Mouse (Mus musculus) intestine, embryonic 15.5 days (tissue): ENCODE data around the gene Atp8a2. TPM values are rescaled to one million over a fixed set of nuclear protein-coding genes. Genes with fewer than 3 reads are reported as not detected.

ENCODE experiments used
- ATAC-seq: fragments of 200-750 bp; cut with Nextera tagmentation; 2 replicates; pipeline ENCODE4 v1.8.0; 2017; ENCODE audit warnings: moderate TSS enrichment, moderate library complexity
- H3K27ac ChIP-seq: fragments of 300-500 bp; sonication (generic); 2 replicates; pipeline ENCODE4 v1.5.1; 2015; ENCODE audit warnings: mild to moderate bottlenecking, inconsistent platforms
- H3K27me3 ChIP-seq: fragments of 300-500 bp; sonication (generic); replicated peaks from 2 replicates; pipeline ENCODE4 v1.6.1; 2015; ENCODE audit warnings: inconsistent platforms
- H3K36me3 ChIP-seq: fragments of 300-500 bp; sonication (generic); 2 replicates; pipeline ENCODE4 v1.6.1; 2015; ENCODE audit warnings: inconsistent platforms
- H3K4me1 ChIP-seq: fragments of 300-500 bp; sonication (generic); replicated peaks from 2 replicates; pipeline ENCODE4 v1.6.1; 2015; ENCODE audit warnings: inconsistent platforms
- H3K4me2 ChIP-seq: fragments of 300-500 bp; sonication (generic); replicated peaks from 2 replicates; pipeline ENCODE4 v1.6.1; 2015; ENCODE audit warnings: mild to moderate bottlenecking, inconsistent platforms
- H3K4me3 ChIP-seq: fragments of 300-500 bp; sonication (generic); replicated peaks from 2 replicates; pipeline ENCODE4 v1.5.1; 2015; ENCODE audit warnings: inconsistent platforms
- H3K9ac ChIP-seq: fragments of 300-500 bp; sonication (generic); 2 replicates; pipeline ENCODE4 v1.6.1; 2015; ENCODE audit warnings: inconsistent platforms
- H3K9me3 ChIP-seq: fragments of 300-500 bp; sonication (generic); 2 replicates; pipeline ENCODE4 v1.6.1; 2016; ENCODE audit warnings: inconsistent platforms
- WGBS: fragments of 180-500 bp; shearing (Covaris S2); methylation state at CpG from one replicate; pipeline ENCODE4 v1.1.7; 2015; 5-methylcytosine and 5-hydroxymethylcytosine counted together
- polyA plus RNA-seq: library from polyadenylated mRNA; unstranded; fragments of >200 nt; fragmentation: Nextera tagmentation; extraction: Ambion mirVana; gene quantifications from 2 replicates; pipeline ENCODE4 v1.2.1, GENCODE M21; 2015

The Atp8a2 gene
- polyA plus RNA-seq, 1 experiment from 2014 or later: 7.0 TPM

GRCm38 (mm10) chr14:59971221-59971730, 225.7 kb downstream of the Atp8a2 start:
- no peak overlapping the region for H3K4me3 ChIP-seq
- H3K4me2 ChIP-seq: no peak overlapping the region
- 66% methylated on average over 5 of the region's 5 CpGs for WGBS
- H3K9me3 ChIP-seq: no peaks in the 10 kb centered on the region
- no peaks in the 10 kb centered on the region for H3K27me3 ChIP-seq
- no peaks in the 10 kb centered on the region for H3K36me3 ChIP-seq
- ATAC-seq: no peak
- no peak overlapping the region for H3K9ac ChIP-seq
- H3K4me1 ChIP-seq: 0 out of 2 replicates have a peak, but pooled peaks cover 2% of the 10 kb centered on the region
- no peak overlapping the region for H3K27ac ChIP-seq

- H3K4me1 ChIP-seq: 0 out of 2 replicates have a peak, but pooled peaks cover 2% of the 10 kb centered on the region
- H3K4me3 ChIP-seq: no peak overlapping the region
- no peak overlapping the region for H3K27ac ChIP-seq
- no peaks in the 10 kb centered on the region for H3K9me3 ChIP-seq
- ATAC-seq: no peak
- no peaks in the 10 kb centered on the region for H3K27me3 ChIP-seq
- H3K36me3 ChIP-seq: no peaks in the 10 kb centered on the region
- WGBS: 58% methylated on average over 7 of the region's 7 CpGs
- no peak overlapping the region for H3K9ac ChIP-seq
- no peak overlapping the region for H3K4me2 ChIP-seq
Measured at GRCm38 (mm10) chr14:59969485-59970134, 227.4 kb downstream of the Atp8a2 start.

GRCm38 (mm10) chr14:59967847-59968550, 229.0 kb downstream of the Atp8a2 start:
- Histone ChIP-seq H3K27ac (no peak overlapping the region), H3K27me3 (no peaks in the 10 kb centered on the region), H3K9ac (no peak overlapping the region), H3K4me1 (0 out of 2 replicates have a peak, but pooled peaks cover 2% of the 10 kb centered on the region), H3K4me2 (no peak overlapping the region), H3K36me3 (no peaks in the 10 kb centered on the region), H3K4me3 (no peak overlapping the region), H3K9me3 (no peaks in the 10 kb centered on the region)
- 81% methylated on average over 8 of the region's 8 CpGs for WGBS
- no peak for ATAC-seq

GRCm38 (mm10) chr14:59966981-59967380, 230.0 kb downstream of the Atp8a2 start:
- Histone ChIP-seq H3K4me1 (0 out of 2 replicates have a peak, but pooled peaks cover 2% of the 10 kb centered on the region), H3K9me3 (no peaks in the 10 kb centered on the region), H3K27me3 (no peaks in the 10 kb centered on the region), H3K27ac (no peak overlapping the region), H3K4me3 (no peak overlapping the region), H3K4me2 (no peak overlapping the region), H3K9ac (no peak overlapping the region), H3K36me3 (no peaks in the 10 kb centered on the region)
- 63% methylated on average over 4 of the region's 4 CpGs for WGBS
- ATAC-seq: no peak

GRCm38 (mm10) chr14:59964569-59964968, 232.4 kb downstream of the Atp8a2 start:
- Histone ChIP-seq H3K9ac (no peak overlapping the region), H3K27ac (no peak overlapping the region), H3K4me1 (no peaks in the 10 kb centered on the region), H3K4me2 (no peak overlapping the region), H3K36me3 (no peaks in the 10 kb centered on the region), H3K27me3 (no peaks in the 10 kb centered on the region), H3K9me3 (no peaks in the 10 kb centered on the region), H3K4me3 (no peak overlapping the region)
- no peak for ATAC-seq
- 85% methylated on average over 5 of the region's 5 CpGs for WGBS

GRCm38 (mm10) chr14:59960961-59961360, 236.0 kb downstream of the Atp8a2 start:
- no peak overlapping the region for H3K4me3 ChIP-seq
- WGBS: 65% methylated on average over 9 of the region's 9 CpGs
- H3K4me1 ChIP-seq: no peaks in the 10 kb centered on the region
- H3K9ac ChIP-seq: no peak overlapping the region
- no peak overlapping the region for H3K4me2 ChIP-seq
- no peaks in the 10 kb centered on the region for H3K36me3 ChIP-seq
- ATAC-seq: no peak
- H3K27ac ChIP-seq: no peak overlapping the region
- H3K9me3 ChIP-seq: no peaks in the 10 kb centered on the region
- H3K27me3 ChIP-seq: no peaks in the 10 kb centered on the region

- H3K27me3 ChIP-seq: no peaks in the 10 kb centered on the region
- H3K4me3 ChIP-seq: no peak overlapping the region
- WGBS: 66% methylated on average over 9 of the region's 9 CpGs
- H3K9me3 ChIP-seq: no peaks in the 10 kb centered on the region
- H3K36me3 ChIP-seq: no peaks in the 10 kb centered on the region
- H3K4me2 ChIP-seq: no peak overlapping the region
- ATAC-seq: no peak
- no peaks in the 10 kb centered on the region for H3K4me1 ChIP-seq
- no peak overlapping the region for H3K27ac ChIP-seq
- H3K9ac ChIP-seq: no peak overlapping the region
Measured at GRCm38 (mm10) chr14:59960214-59960890, 236.6 kb downstream of the Atp8a2 start.

GRCm38 (mm10) chr14:59959723-59960122, 237.3 kb downstream of the Atp8a2 start:
- H3K4me3 ChIP-seq: no peak overlapping the region
- 39% methylated on average over 8 of the region's 8 CpGs for WGBS
- H3K27me3 ChIP-seq: no peaks in the 10 kb centered on the region
- no peaks in the 10 kb centered on the region for H3K4me1 ChIP-seq
- no peaks in the 10 kb centered on the region for H3K9me3 ChIP-seq
- no peak overlapping the region for H3K27ac ChIP-seq
- ATAC-seq: no peak
- H3K9ac ChIP-seq: no peak overlapping the region
- H3K36me3 ChIP-seq: no peaks in the 10 kb centered on the region
- H3K4me2 ChIP-seq: no peak overlapping the region

- Histone ChIP-seq H3K27ac (no peak overlapping the region), H3K4me3 (no peak overlapping the region), H3K4me1 (no peaks in the 10 kb centered on the region), H3K36me3 (no peaks in the 10 kb centered on the region), H3K9me3 (no peaks in the 10 kb centered on the region), H3K27me3 (no peaks in the 10 kb centered on the region), H3K9ac (no peak overlapping the region), H3K4me2 (no peak overlapping the region)
- whole genome bisulfite sequencing: 10% methylated on average over 5 of the region's 5 CpGs
- ATAC-seq: no peak
Measured at GRCm38 (mm10) chr14:59949983-59950382, 247.0 kb downstream of the Atp8a2 start.

- H3K9ac ChIP-seq: no peak overlapping the region
- H3K4me1 ChIP-seq: 0 out of 2 replicates have a peak, but pooled peaks cover 6% of the 10 kb centered on the region
- H3K27ac ChIP-seq: no peak overlapping the region; the same call in 1 of the 2 replicates
- 27% methylated on average over 7 of the region's 7 CpGs for WGBS
- H3K36me3 ChIP-seq: no peaks in the 10 kb centered on the region
- ATAC-seq: peak; percentile 89
- H3K4me3 ChIP-seq: no peak overlapping the region
- H3K4me2 ChIP-seq: 0 out of 2 replicates have a peak overlapping the region, but pooled peaks have one; percentile 33
- H3K9me3 ChIP-seq: no peaks in the 10 kb centered on the region
- H3K27me3 ChIP-seq: no peaks in the 10 kb centered on the region
Measured at GRCm38 (mm10) chr14:59942864-59943611, 253.9 kb downstream of the Atp8a2 start.

GRCm38 (mm10) chr14:59942199-59942598, 254.8 kb downstream of the Atp8a2 start:
- H3K4me2 ChIP-seq: no peak overlapping the region
- no peaks in the 10 kb centered on the region for H3K9me3 ChIP-seq
- no peak overlapping the region for H3K9ac ChIP-seq
- no peak for ATAC-seq
- no peak overlapping the region for H3K4me3 ChIP-seq
- H3K4me1 ChIP-seq: 0 out of 2 replicates have a peak, but pooled peaks cover 6% of the 10 kb centered on the region
- H3K36me3 ChIP-seq: no peaks in the 10 kb centered on the region
- WGBS: 69% methylated on average over 2 of the region's 2 CpGs
- no peak overlapping the region for H3K27ac ChIP-seq
- H3K27me3 ChIP-seq: no peaks in the 10 kb centered on the region

GRCm38 (mm10) chr14:59932355-59932754, 264.6 kb downstream of the Atp8a2 start:
- ATAC-seq: peak; percentile 56; the same call in 1 of the 2 replicates

More at GRCm38 (mm10) chr14:59932355-59932754, 264.6 kb downstream of the Atp8a2 start:
- no peaks in the 10 kb centered on the region for H3K36me3 ChIP-seq
- no peaks in the 10 kb centered on the region for H3K9me3 ChIP-seq
- no peaks in the 10 kb centered on the region for H3K4me1 ChIP-seq
- H3K4me3 ChIP-seq: no peak overlapping the region
- no peak overlapping the region for H3K27ac ChIP-seq
- H3K4me2 ChIP-seq: no peak overlapping the region
- no peaks in the 10 kb centered on the region for H3K27me3 ChIP-seq
- 29% methylated on average over 6 of the region's 6 CpGs for WGBS
- H3K9ac ChIP-seq: no peak overlapping the region
